25 mouse cellular contexts compared by ENCODE assay signal in genomic region chr11:118965078-118965477, GRCm38 (mm10). TPM values are rescaled to one million over a fixed set of nuclear protein-coding genes. Genes with fewer than 3 reads are reported as not detected.
DNase-seq lines count a peak whose midpoint lies in the region; ATAC-seq lines count a peak whose summit lies in the region.
"Had no signal": no experiment of that assay in that cellular context is flagged by ENCODE, and none has a peak within 500 bp of the region (broad histone marks: within the 10 kb centered on the region; RNA-seq: fewer than 3 reads in every experiment).

No protein-coding gene starts in this region.

- peak; percentile 24 for DNase-seq in forebrain, embryonic 10.5 days (ENCODE audit: extremely low spot score, low spot score)
- peak; percentile 33 for DNase-seq in layer of hippocampus, adult 11-12 months (ENCODE audit: low spot score)
- no peak for DNase-seq in layer of hippocampus, adult 9-10 months (ENCODE audit: low spot score)
- DNase-seq in midbrain, embryonic 11.5 days (ENCODE audit: low spot score, missing footprints): no peak
- DNase-seq in testis, postnatal 10 days (ENCODE audit: low spot score): no peak
- DNase-seq: adrenal gland, postnatal 25 days; cerebellum, adult 8-10 months; cerebellum, postnatal 36 days; gastrocnemius, adult 2 months; kidney, adult 2 months; kidney, postnatal 10 days; liver, postnatal 0 days; thymus, adult 2 months; thymus, postnatal 4 days had no signal

- no peaks in the 10 kb centered on the region for H3K36me3 ChIP-seq in forebrain, embryonic 10.5 days (replicated peaks)
- no peaks in the 10 kb centered on the region for H3K36me3 ChIP-seq in forebrain, embryonic 15.5 days
- H3K36me3 ChIP-seq in midbrain, embryonic 15.5 days (replicated peaks): no peaks in the 10 kb centered on the region
- H3K36me3 ChIP-seq in midbrain, embryonic 11.5 days (ENCODE audit: control insufficient read depth, insufficient read depth, low read length): no peaks in the 10 kb centered on the region
- H3K36me3 ChIP-seq: limb, embryonic 12.5 days had no signal

- H3K9ac ChIP-seq in forebrain, embryonic 15.5 days (replicated peaks): no peak overlapping the region
- H3K9ac ChIP-seq in midbrain, embryonic 15.5 days: no peak overlapping the region
- H3K9ac ChIP-seq in midbrain, embryonic 11.5 days (ENCODE audit: low read length): no peak overlapping the region
- H3K9ac ChIP-seq: hindbrain, embryonic 14.5 days; limb, embryonic 12.5 days; liver, postnatal 0 days had no signal

- ATAC-seq in forebrain, embryonic 15.5 days (replicated peaks): no peak
- 0 out of 2 replicates have a peak, but pooled peaks have one; percentile 25 for ATAC-seq in midbrain, embryonic 15.5 days (replicated peaks)
- no peak for ATAC-seq in midbrain, embryonic 11.5 days (ENCODE audit: low FRiP score)
- ATAC-seq: liver, postnatal 0 days; lung, postnatal 0 days had no signal

- no peak overlapping the region for H3K4me3 ChIP-seq in forebrain, embryonic 10.5 days
- H3K4me3 ChIP-seq in forebrain, embryonic 15.5 days: no peak overlapping the region
- no peak overlapping the region for H3K4me3 ChIP-seq in midbrain, embryonic 15.5 days
- H3K4me3 ChIP-seq in midbrain, embryonic 11.5 days (ENCODE audit: low read depth, low read length): no peak overlapping the region
- H3K4me3 ChIP-seq: gastrocnemius, adult 2 months; limb, embryonic 12.5 days had no signal

- H3K4me1 ChIP-seq in forebrain, embryonic 10.5 days: peaks cover 33% of the 10 kb centered on the region
- peaks cover 24% of the 10 kb centered on the region for H3K4me1 ChIP-seq in forebrain, embryonic 15.5 days
- H3K4me1 ChIP-seq in midbrain, embryonic 15.5 days: peaks cover 26% of the 10 kb centered on the region
- H3K4me1 ChIP-seq in midbrain, embryonic 11.5 days (ENCODE audit: control insufficient read depth, insufficient read depth, low read length): peaks cover 9% of the 10 kb centered on the region

- 37% methylated on average over 7 of the region's 7 CpGs for WGBS in forebrain, embryonic 10.5 days
- 26% methylated on average over 7 of the region's 7 CpGs for WGBS in forebrain, embryonic 15.5 days
- 18% methylated on average over 7 of the region's 7 CpGs for WGBS in midbrain, embryonic 15.5 days
- WGBS in midbrain, embryonic 11.5 days: 25% methylated on average over 7 of the region's 7 CpGs

- H3K9me3 ChIP-seq in forebrain, embryonic 10.5 days: no peaks in the 10 kb centered on the region
- H3K9me3 ChIP-seq in forebrain, embryonic 15.5 days: no peaks in the 10 kb centered on the region
- no peaks in the 10 kb centered on the region for H3K9me3 ChIP-seq in midbrain, embryonic 15.5 days
- no peaks in the 10 kb centered on the region for H3K9me3 ChIP-seq in midbrain, embryonic 11.5 days (ENCODE audit: control insufficient read depth, low read length)
- H3K9me3 ChIP-seq: limb, embryonic 12.5 days had no signal

- no peak overlapping the region for H3K4me2 ChIP-seq in forebrain, embryonic 15.5 days (replicated peaks)
- H3K4me2 ChIP-seq in midbrain, embryonic 15.5 days: no peak overlapping the region
- H3K4me2 ChIP-seq in midbrain, embryonic 11.5 days: no peak overlapping the region
- H3K4me2 ChIP-seq: hindbrain, embryonic 14.5 days; limb, embryonic 12.5 days; liver, embryonic 11.5 days had no signal

- peak overlapping the region; percentile 56; the same call in 1 of the 2 replicates for H3K27ac ChIP-seq in forebrain, embryonic 10.5 days
- no peak overlapping the region for H3K27ac ChIP-seq in forebrain, embryonic 15.5 days (replicated peaks)
- no peak overlapping the region for H3K27ac ChIP-seq in midbrain, embryonic 15.5 days
- H3K27ac ChIP-seq in midbrain, embryonic 11.5 days (ENCODE audit: low read depth, low read length): no peak overlapping the region
- H3K27ac ChIP-seq: gastrocnemius, adult 2 months; hindbrain, embryonic 14.5 days; limb, embryonic 12.5 days had no signal

- peaks cover 33% of the 10 kb centered on the region for H3K27me3 ChIP-seq in forebrain, embryonic 10.5 days (ENCODE audit: poor library complexity, severe bottlenecking)
- H3K27me3 ChIP-seq in forebrain, embryonic 15.5 days: no peaks in the 10 kb centered on the region
- H3K27me3 ChIP-seq in midbrain, embryonic 15.5 days (replicated peaks): no peaks in the 10 kb centered on the region
- H3K27me3 ChIP-seq in midbrain, embryonic 11.5 days (ENCODE audit: control insufficient read depth, insufficient read depth, low read length): peaks cover 4% of the 10 kb centered on the region

RNA-seq across cellular contexts. Expression of gene Enpp7, which starts 22.9 kb away (rescaled TPM):
- not detected in 2 replicates for polyA plus RNA-seq in forebrain, embryonic 10.5 days (2016; fragmentation: Nextera tagmentation; extraction: Ambion mirVana)
- not detected in 2 replicates for polyA plus RNA-seq in forebrain, embryonic 15.5 days (2015; fragmentation: Nextera tagmentation; extraction: Ambion mirVana)
- polyA plus RNA-seq in midbrain, embryonic 15.5 days (2015; fragmentation: Nextera tagmentation; extraction: Ambion mirVana): not detected in 2 replicates
- not detected in 2 replicates for polyA plus RNA-seq in midbrain, embryonic 11.5 days (2014; fragmentation: Nextera tagmentation; extraction: Ambion mirVana)
- polyA plus RNA-seq: heart, embryonic 14.5 days; hindbrain, embryonic 14.5 days; intestine, embryonic 14.5 days; kidney, adult 2 months; limb, embryonic 12.5 days; liver, embryonic 11.5 days; liver, postnatal 0 days; lung, postnatal 0 days; midbrain, postnatal 0 days; neural tube, embryonic 14.5 days; stomach, embryonic 16.5 days had no signal

RNA-seq across cellular contexts. Expression of gene Rbfox3, which starts 53.7 kb away (rescaled TPM):
- polyA plus RNA-seq in forebrain, embryonic 10.5 days (2016; fragmentation: Nextera tagmentation; extraction: Ambion mirVana): 2.0 and 2.6 TPM in 2 replicates
- polyA plus RNA-seq in forebrain, embryonic 15.5 days (2015; fragmentation: Nextera tagmentation; extraction: Ambion mirVana): 51.1 and 57.2 TPM in 2 replicates
- 53.5 and 54.2 TPM in 2 replicates for polyA plus RNA-seq in midbrain, embryonic 15.5 days (2015; fragmentation: Nextera tagmentation; extraction: Ambion mirVana)
- 7.1 and 8.2 TPM in 2 replicates for polyA plus RNA-seq in midbrain, embryonic 11.5 days (2014; fragmentation: Nextera tagmentation; extraction: Ambion mirVana)

RNA-seq across cellular contexts. Expression of gene Cbx2, which starts 57.7 kb away (rescaled TPM):
- 115 and 127 TPM in 2 replicates for polyA plus RNA-seq in forebrain, embryonic 10.5 days (2016; fragmentation: Nextera tagmentation; extraction: Ambion mirVana)
- polyA plus RNA-seq in forebrain, embryonic 15.5 days (2015; fragmentation: Nextera tagmentation; extraction: Ambion mirVana): 30.4 and 31.8 TPM in 2 replicates
- 17.6 and 19.6 TPM in 2 replicates for polyA plus RNA-seq in midbrain, embryonic 15.5 days (2015; fragmentation: Nextera tagmentation; extraction: Ambion mirVana)
- 66.7 and 70.5 TPM in 2 replicates for polyA plus RNA-seq in midbrain, embryonic 11.5 days (2014; fragmentation: Nextera tagmentation; extraction: Ambion mirVana)

Comparison
In these comparisons a context has a peak if more than half of its experiments do, and no peak if none do; other contexts are left out.
1. DNase-seq: peak in forebrain, embryonic 10.5 days (single experiment) and layer of hippocampus, adult 11-12 months (single experiment); none in layer of hippocampus, adult 9-10 months (single experiment), midbrain, embryonic 11.5 days (single experiment) and testis, postnatal 10 days (single experiment).